Mouse (Mus musculus): ENCODE results near the gene Wnt2. TPM values are rescaled to one million over a fixed set of nuclear protein-coding genes. Genes with fewer than 3 reads are reported as not detected.

Wnt2 gene
- polyA plus RNA-seq, 1 experiment from 2014 or later, result 0.81 TPM

GRCm38 (mm10) chr6:18013346-18013745 is 17.0 kb downstream of the Wnt2 start:
- Histone ChIP-seq H3K4me1 (peaks cover 7% of the 10 kb centered on the region), H3K27ac (replicated peaks) (no peak overlapping the region), H3K4me3 (no peak overlapping the region), H3K36me3 (replicated peaks) (no peaks in the 10 kb centered on the region), H3K9me3 (no peaks in the 10 kb centered on the region), H3K27me3 (replicated peaks; ENCODE audit: low read depth, poor library complexity, severe bottlenecking) (no peaks in the 10 kb centered on the region)
- peak; percentile 27 for DNase-seq (ENCODE audit: low spot score)
- 71% methylated on average over 7 of the region's 7 CpGs for WGBS

DNA sequence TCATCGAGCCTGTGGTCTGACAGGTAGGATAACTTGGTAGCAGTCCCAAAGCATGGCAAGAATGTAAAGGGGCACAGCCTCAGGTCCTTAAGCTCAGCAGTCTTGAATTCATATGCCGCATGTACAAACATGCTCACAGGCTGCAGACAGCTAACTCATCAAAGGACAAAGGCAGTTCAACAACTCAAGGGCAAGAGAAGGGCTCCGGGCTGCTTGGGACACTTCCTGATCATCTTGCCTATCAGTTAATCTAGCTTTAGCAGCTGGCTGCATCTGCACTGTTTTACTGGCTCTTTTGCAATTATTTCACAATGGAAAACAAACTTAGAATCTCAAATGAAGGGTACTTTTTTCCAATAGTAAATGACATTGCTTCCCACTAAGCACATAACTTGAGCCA is 23.0 kb downstream of the Wnt2 start:
- 75% methylated on average over 3 of the region's 3 CpGs for WGBS
- Histone ChIP-seq H3K4me1 (no peaks in the 10 kb centered on the region), H3K9me3 (no peaks in the 10 kb centered on the region), H3K4me3 (no peak overlapping the region), H3K36me3 (replicated peaks) (no peaks in the 10 kb centered on the region), H3K27ac (replicated peaks) (no peak overlapping the region), H3K27me3 (replicated peaks; ENCODE audit: low read depth, poor library complexity, severe bottlenecking) (no peaks in the 10 kb centered on the region)
- DNase-seq (ENCODE audit: low spot score), result no peak

GRCm38 (mm10) chr6:18002065-18002464 is 28.3 kb downstream of the Wnt2 start:
- Histone ChIP-seq H3K36me3 (replicated peaks) (no peaks in the 10 kb centered on the region), H3K9me3 (no peaks in the 10 kb centered on the region), H3K27me3 (replicated peaks; ENCODE audit: low read depth, poor library complexity, severe bottlenecking) (no peaks in the 10 kb centered on the region), H3K4me3 (no peak overlapping the region), H3K27ac (replicated peaks) (no peak overlapping the region), H3K4me1 (peaks cover 4% of the 10 kb centered on the region)
- 93% methylated on average over 6 of the region's 6 CpGs for WGBS
- DNase-seq (ENCODE audit: low spot score), result no peak

GRCm38 (mm10) chr6:17998497-17998896 is 31.9 kb downstream of the Wnt2 start:
- H3K4me3 ChIP-seq, result no peak overlapping the region
- no peak for DNase-seq (ENCODE audit: low spot score)
- 57% methylated on average over 4 of the region's 4 CpGs for WGBS

GRCm38 (mm10) chr6:17994956-17995790 is 35.2 kb downstream of the Wnt2 start:
- Histone ChIP-seq H3K9me3 (no peaks in the 10 kb centered on the region), H3K36me3 (replicated peaks) (no peaks in the 10 kb centered on the region), H3K27ac (replicated peaks) (no peak overlapping the region), H3K27me3 (replicated peaks; ENCODE audit: low read depth, poor library complexity, severe bottlenecking) (no peaks in the 10 kb centered on the region), H3K4me3 (no peak overlapping the region), H3K4me1 (peaks cover 10% of the 10 kb centered on the region)
- WGBS, result 72% methylated on average over 6 of the region's 6 CpGs
- DNase-seq (ENCODE audit: low spot score), result no peak

More at GRCm38 (mm10) chr6:17998497-17998896, 31.9 kb downstream of the Wnt2 start:
- Histone ChIP-seq H3K27ac (replicated peaks) (no peak overlapping the region), H3K36me3 (replicated peaks) (no peaks in the 10 kb centered on the region), H3K4me1 (peaks cover 10% of the 10 kb centered on the region), H3K9me3 (no peaks in the 10 kb centered on the region), H3K27me3 (replicated peaks; ENCODE audit: low read depth, poor library complexity, severe bottlenecking) (no peaks in the 10 kb centered on the region)

DNA sequence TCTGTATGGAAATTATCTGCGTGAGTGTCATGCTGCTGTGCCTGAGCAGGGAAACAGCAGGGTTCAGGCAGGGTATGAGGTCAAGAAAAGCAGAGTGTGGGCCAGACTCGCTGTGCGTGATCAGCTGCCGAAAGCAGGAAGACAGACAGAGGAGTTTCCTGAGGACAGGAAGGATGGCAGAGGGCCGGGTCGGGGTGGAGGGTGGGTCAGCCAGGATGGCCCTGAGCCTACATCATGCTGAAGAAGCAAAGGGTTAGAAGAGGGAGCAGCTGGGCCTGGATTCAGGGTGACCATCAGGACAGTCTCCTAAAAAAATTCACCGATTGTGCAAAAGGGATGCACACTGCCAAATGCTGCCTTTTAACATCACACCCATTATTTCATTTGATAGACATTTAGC is 38.8 kb downstream of the Wnt2 start:
- Histone ChIP-seq H3K27ac (replicated peaks) (no peak overlapping the region), H3K36me3 (replicated peaks) (no peaks in the 10 kb centered on the region), H3K9me3 (no peaks in the 10 kb centered on the region), H3K4me3 (no peak overlapping the region), H3K4me1 (peaks cover 5% of the 10 kb centered on the region; the same call in 1 of the 2 replicates), H3K27me3 (replicated peaks; ENCODE audit: low read depth, poor library complexity, severe bottlenecking) (no peaks in the 10 kb centered on the region)
- DNase-seq (ENCODE audit: low spot score), result no peak
- 62% methylated on average over 7 of the region's 7 CpGs for WGBS

- no peak overlapping the region for H3K4me3 ChIP-seq
These were observed 40.0 kb downstream of the Wnt2 start for GRCm38 (mm10) chr6:17990173-17991028.

DNA sequence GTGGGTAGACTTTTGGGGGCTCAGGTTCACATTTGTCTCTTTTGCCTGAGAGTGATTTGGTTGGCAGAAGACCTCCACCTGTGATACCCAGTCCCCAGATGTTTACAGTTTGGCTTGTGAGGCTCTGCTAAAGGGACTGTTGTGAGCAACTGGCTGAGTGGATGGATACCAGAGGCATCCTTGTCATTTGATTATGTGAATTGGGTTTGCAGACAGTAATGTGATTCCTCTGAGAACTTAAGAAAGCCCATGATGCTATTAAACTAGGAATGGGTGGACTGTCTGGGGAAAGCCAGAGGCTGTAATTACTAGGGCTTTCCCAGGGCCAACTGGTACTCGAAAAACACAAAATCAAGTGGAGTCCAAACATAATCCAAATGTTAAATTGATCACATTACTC is 51.0 kb downstream of the Wnt2 start:
- H3K9me3 ChIP-seq, result no peaks in the 10 kb centered on the region
- H3K27ac ChIP-seq (replicated peaks), result no peak overlapping the region
- H3K4me1 ChIP-seq, result no peaks in the 10 kb centered on the region
- H3K4me3 ChIP-seq, result no peak overlapping the region
- no peaks in the 10 kb centered on the region for H3K36me3 ChIP-seq (replicated peaks)
- H3K27me3 ChIP-seq (replicated peaks; ENCODE audit: low read depth, poor library complexity, severe bottlenecking), result no peaks in the 10 kb centered on the region
- 78% methylated on average over 1 of the region's 1 CpGs for WGBS
- DNase-seq (ENCODE audit: low spot score), result no peak

More at GRCm38 (mm10) chr6:17990173-17991028, 40.0 kb downstream of the Wnt2 start:
- no peak for DNase-seq (ENCODE audit: low spot score)
- Histone ChIP-seq H3K27ac (replicated peaks) (no peak overlapping the region), H3K27me3 (replicated peaks; ENCODE audit: low read depth, poor library complexity, severe bottlenecking) (no peaks in the 10 kb centered on the region), H3K4me1 (peaks cover 5% of the 10 kb centered on the region; the same call in 1 of the 2 replicates), H3K9me3 (no peaks in the 10 kb centered on the region), H3K36me3 (replicated peaks) (no peaks in the 10 kb centered on the region)
- WGBS, result 94% methylated on average over 9 of the region's 9 CpGs

- Histone ChIP-seq H3K27me3 (replicated peaks; ENCODE audit: low read depth, poor library complexity, severe bottlenecking) (no peaks in the 10 kb centered on the region), H3K27ac (replicated peaks) (no peak overlapping the region), H3K4me1 (no peaks in the 10 kb centered on the region), H3K4me3 (no peak overlapping the region), H3K36me3 (replicated peaks) (no peaks in the 10 kb centered on the region), H3K9me3 (no peaks in the 10 kb centered on the region)
- WGBS, result 90% methylated on average over 3 of the region's 3 CpGs
- no peak for DNase-seq (ENCODE audit: low spot score)
These were observed 51.5 kb downstream of the Wnt2 start for GRCm38 (mm10) chr6:17978881-17979280.

GRCm38 (mm10) chr6:17978324-17978723 is 52.1 kb downstream of the Wnt2 start:
- Histone ChIP-seq H3K4me3 (no peak overlapping the region), H3K4me1 (no peaks in the 10 kb centered on the region), H3K36me3 (replicated peaks) (no peaks in the 10 kb centered on the region), H3K9me3 (no peaks in the 10 kb centered on the region), H3K27ac (replicated peaks) (no peak overlapping the region), H3K27me3 (replicated peaks; ENCODE audit: low read depth, poor library complexity, severe bottlenecking) (no peaks in the 10 kb centered on the region)
- 82% methylated on average over 5 of the region's 5 CpGs for WGBS
- DNase-seq (ENCODE audit: low spot score), result no peak

- no peak for DNase-seq (ENCODE audit: low spot score)
- Histone ChIP-seq H3K36me3 (replicated peaks) (no peaks in the 10 kb centered on the region), H3K4me1 (no peaks in the 10 kb centered on the region), H3K4me3 (no peak overlapping the region), H3K9me3 (no peaks in the 10 kb centered on the region), H3K27ac (replicated peaks) (no peak overlapping the region), H3K27me3 (replicated peaks; ENCODE audit: low read depth, poor library complexity, severe bottlenecking) (no peaks in the 10 kb centered on the region)
- 57% methylated on average over 1 of the region's 1 CpGs for WGBS
These were observed 53.2 kb downstream of the Wnt2 start for GRCm38 (mm10) chr6:17977165-17977564.

GRCm38 (mm10) chr6:17974416-17974815 is 56.0 kb downstream of the Wnt2 start:
- no peaks in the 10 kb centered on the region for H3K4me1 ChIP-seq
- H3K4me3 ChIP-seq, result no peak overlapping the region
- no peaks in the 10 kb centered on the region for H3K36me3 ChIP-seq (replicated peaks)
- DNase-seq (ENCODE audit: low spot score), result no peak
- 91% methylated on average over 3 of the region's 3 CpGs for WGBS
- H3K27ac ChIP-seq (replicated peaks), result no peak overlapping the region
- no peaks in the 10 kb centered on the region for H3K9me3 ChIP-seq
- no peaks in the 10 kb centered on the region for H3K27me3 ChIP-seq (replicated peaks; ENCODE audit: low read depth, poor library complexity, severe bottlenecking)

DNA sequence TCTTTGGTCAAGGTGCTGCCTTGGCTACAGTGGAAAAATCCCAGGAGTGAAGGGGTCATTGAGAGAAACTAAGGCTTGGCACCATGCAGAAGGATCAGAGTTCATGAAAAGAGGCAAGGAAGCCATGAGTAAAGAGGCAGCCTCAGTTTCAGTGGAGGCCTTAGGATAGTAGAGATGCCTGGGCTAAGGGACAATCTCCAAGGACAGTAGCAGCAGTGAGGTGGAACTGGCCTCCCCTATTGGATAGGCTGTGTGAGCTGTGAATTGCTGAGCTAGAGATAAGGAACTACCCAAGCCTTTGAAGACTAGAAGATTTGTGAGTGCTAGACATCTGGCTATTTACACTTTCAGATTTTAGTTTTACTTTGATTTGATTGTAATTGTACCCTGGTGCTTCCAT is 59.0 kb downstream of the Wnt2 start:
- no peak overlapping the region for H3K4me3 ChIP-seq
- H3K4me1 ChIP-seq, result no peaks in the 10 kb centered on the region
- no peak for DNase-seq (ENCODE audit: low spot score)
- no peaks in the 10 kb centered on the region for H3K27me3 ChIP-seq (replicated peaks; ENCODE audit: low read depth, poor library complexity, severe bottlenecking)
- H3K36me3 ChIP-seq (replicated peaks), result no peaks in the 10 kb centered on the region
- no peaks in the 10 kb centered on the region for H3K9me3 ChIP-seq
- H3K27ac ChIP-seq (replicated peaks), result no peak overlapping the region
